Mouse (Mus musculus) midbrain, embryonic 11.5 days (tissue): ENCODE results near the gene Txndc15. TPM values are rescaled to one million over a fixed set of nuclear protein-coding genes. Genes with fewer than 3 reads are reported as not detected.

Experiments used
- ATAC-seq: fragments of 200-750 bp; cut with Nextera tagmentation; 2 replicates; pipeline ENCODE4 v1.8.0; 2017; ENCODE audit warnings: moderate TSS enrichment, moderate library complexity; ENCODE audit not compliant: low FRiP score
- DNase-seq: peaks from one replicate; pipeline ENCODE4 v3.0.0; 2015; ENCODE audit warnings: low spot score; ENCODE audit errors: missing footprints
- H3K27ac ChIP-seq: fragments of 300-500 bp; sonication (generic); 2 replicates; pipeline ENCODE4 v1.5.1; 2014; ENCODE audit warnings: low read depth, low read length
- H3K27me3 ChIP-seq: fragments of 300-500 bp; sonication (generic); 2 replicates; pipeline ENCODE4 v1.6.1; 2014; ENCODE audit warnings: mild to moderate bottlenecking, low read length, moderate library complexity, mixed read lengths; ENCODE audit not compliant: control insufficient read depth, insufficient read depth
- H3K36me3 ChIP-seq: fragments of 300-500 bp; sonication (generic); 2 replicates; pipeline ENCODE4 v1.6.1; 2014; ENCODE audit warnings: mild to moderate bottlenecking, low read length, moderate library complexity, mixed read lengths; ENCODE audit not compliant: control insufficient read depth, insufficient read depth
- H3K4me1 ChIP-seq: fragments of 300-500 bp; sonication (generic); 2 replicates; pipeline ENCODE4 v1.6.1; 2014; ENCODE audit warnings: low read length; ENCODE audit not compliant: control insufficient read depth, insufficient read depth
- H3K4me2 ChIP-seq: fragments of 300-500 bp; sonication (generic); 2 replicates; pipeline ENCODE4 v1.6.1; 2014; ENCODE audit warnings: mild to moderate bottlenecking, moderate library complexity
- H3K4me3 ChIP-seq: fragments of 300-500 bp; sonication (generic); 2 replicates; pipeline ENCODE4 v1.5.1; 2014; ENCODE audit warnings: low read depth, low read length
- H3K9ac ChIP-seq: fragments of 300-500 bp; sonication (generic); 2 replicates; pipeline ENCODE4 v1.6.1; 2014; ENCODE audit warnings: low read length
- H3K9me3 ChIP-seq: fragments of 300-500 bp; sonication (generic); 2 replicates; pipeline ENCODE4 v1.6.1; 2016; ENCODE audit warnings: low read length; ENCODE audit not compliant: control insufficient read depth
- WGBS: fragments of 180-500 bp; shearing (Covaris S2); extraction: QIAGEN DNeasy Blood & Tissue Kit; methylation state at CpG from one replicate; pipeline ENCODE4 v1.1.7; 2014; 5-methylcytosine and 5-hydroxymethylcytosine counted together
- polyA plus RNA-seq: library from polyadenylated mRNA; unstranded; fragments of >200 nt; fragmentation: Nextera tagmentation; extraction: Ambion mirVana; gene quantifications from 2 replicates; pipeline ENCODE4 v1.2.1, GENCODE M21; 2014

Gene Txndc15
- 91.4 and 101 TPM in 2 replicates for polyA plus RNA-seq

GRCm38 (mm10) chr13:55714501-55715166, at the start of gene Txndc15:
Gene Txndc15, plus strand, starts transcription at chr13:55714650.
- peaks cover 6% of the 10 kb centered on the region; the same call in 1 of the 2 replicates for H3K36me3 ChIP-seq
- H3K4me1 ChIP-seq = peaks cover 6% of the 10 kb centered on the region; the same call in 1 of the 2 replicates
- peak; percentile 96 for ATAC-seq
- peak within 1 kb of the TSS; percentile 94 for H3K4me3 ChIP-seq
- H3K4me2 ChIP-seq = peak within 1 kb of the TSS; percentile 65
- H3K9ac ChIP-seq = peak within 1 kb of the TSS; percentile 96
- no peaks in the 10 kb centered on the region for H3K9me3 ChIP-seq
- H3K27me3 ChIP-seq = no peaks in the 10 kb centered on the region
- peak within 1 kb of the TSS; percentile 67 for H3K27ac ChIP-seq
- under 1% methylated on average over 63 of the region's 63 CpGs for WGBS
- peak; percentile 99 for DNase-seq

GRCm38 (mm10) chr13:55668550-55668949, 45.9 kb upstream of the Txndc15 start:
- Histone ChIP-seq H3K9ac (no peak overlapping the region), H3K4me3 (no peak overlapping the region), H3K9me3 (no peaks in the 10 kb centered on the region), H3K4me1 (no peaks in the 10 kb centered on the region), H3K4me2 (no peak overlapping the region), H3K27ac (no peak overlapping the region), H3K27me3 (no peaks in the 10 kb centered on the region), H3K36me3 (peaks cover 48% of the 10 kb centered on the region)
- 82% methylated on average over 6 of the region's 6 CpGs for WGBS
- DNase-seq (peak; percentile 92), ATAC-seq (no peak)

- Histone ChIP-seq H3K4me2 (no peak overlapping the region), H3K36me3 (peaks cover 41% of the 10 kb centered on the region), H3K27ac (no peak overlapping the region), H3K4me3 (no peak overlapping the region), H3K9ac (no peak overlapping the region), H3K4me1 (no peaks in the 10 kb centered on the region), H3K27me3 (no peaks in the 10 kb centered on the region), H3K9me3 (no peaks in the 10 kb centered on the region)
- ATAC-seq = no peak
- DNase-seq = no peak
- 95% methylated on average over 6 of the region's 6 CpGs for WGBS
Observed at GRCm38 (mm10) chr13:55672711-55673110, 41.7 kb upstream of the Txndc15 start.

- H3K4me1 ChIP-seq = no peaks in the 10 kb centered on the region
- H3K4me3 ChIP-seq = no peak overlapping the region
- no peak overlapping the region for H3K9ac ChIP-seq
- H3K9me3 ChIP-seq = no peaks in the 10 kb centered on the region
- WGBS = 87% methylated on average over 8 of the region's 8 CpGs
- no peak overlapping the region for H3K27ac ChIP-seq
- no peaks in the 10 kb centered on the region for H3K27me3 ChIP-seq
- no peak for DNase-seq
- ATAC-seq = no peak
- H3K36me3 ChIP-seq = peaks cover 16% of the 10 kb centered on the region
- H3K4me2 ChIP-seq = no peak overlapping the region
Observed at GRCm38 (mm10) chr13:55677364-55677763, 37.1 kb upstream of the Txndc15 start.

- no peak for ATAC-seq
- Histone ChIP-seq H3K4me3 (no peak overlapping the region), H3K9me3 (no peaks in the 10 kb centered on the region), H3K9ac (no peak overlapping the region), H3K4me2 (no peak overlapping the region), H3K36me3 (peaks cover 2% of the 10 kb centered on the region), H3K27ac (no peak overlapping the region), H3K27me3 (no peaks in the 10 kb centered on the region), H3K4me1 (no peaks in the 10 kb centered on the region; the same call in 1 of the 2 replicates)
- WGBS = 91% methylated on average over 9 of the region's 9 CpGs
- DNase-seq = no peak
Observed at GRCm38 (mm10) chr13:55682201-55682600, 32.2 kb upstream of the Txndc15 start.

GRCm38 (mm10) chr13:55683581-55683980, 30.9 kb upstream of the Txndc15 start:
- ATAC-seq (no peak), DNase-seq (no peak)
- WGBS = 97% methylated on average over 3 of the region's 3 CpGs
- Histone ChIP-seq H3K9ac (no peak overlapping the region), H3K4me2 (no peak overlapping the region), H3K27me3 (no peaks in the 10 kb centered on the region), H3K4me3 (no peak overlapping the region), H3K4me1 (peaks cover 10% of the 10 kb centered on the region), H3K27ac (no peak overlapping the region), H3K9me3 (no peaks in the 10 kb centered on the region), H3K36me3 (peaks cover 2% of the 10 kb centered on the region; the same call in 1 of the 2 replicates)

- DNase-seq (no peak), ATAC-seq (peak; percentile 50; the same call in 1 of the 2 replicates)
- H3K36me3 ChIP-seq = no peaks in the 10 kb centered on the region
- H3K4me3 ChIP-seq = no peak overlapping the region
- WGBS = 78% methylated on average over 9 of the region's 9 CpGs
- H3K9ac ChIP-seq = no peak overlapping the region; the same call in 1 of the 2 replicates
- peak overlapping the region; percentile 14; the same call in 1 of the 2 replicates for H3K27ac ChIP-seq
- no peaks in the 10 kb centered on the region for H3K9me3 ChIP-seq
- H3K4me1 ChIP-seq = peaks cover 10% of the 10 kb centered on the region
- H3K27me3 ChIP-seq = no peaks in the 10 kb centered on the region
- H3K4me2 ChIP-seq = no peak overlapping the region
Observed at GRCm38 (mm10) chr13:55686107-55686633, 28.3 kb upstream of the Txndc15 start.

GRCm38 (mm10) chr13:55687927-55688602, 26.4 kb upstream of the Txndc15 start:
- H3K9ac ChIP-seq = no peak overlapping the region
- peak overlapping the region; percentile 51 for H3K27ac ChIP-seq
- ATAC-seq (no peak; the same call in 1 of the 2 replicates), DNase-seq (peak; percentile 90)
- no peak overlapping the region for H3K4me2 ChIP-seq
- 18% methylated on average over 4 of the region's 4 CpGs for WGBS
- H3K4me3 ChIP-seq = no peak overlapping the region
- H3K9me3 ChIP-seq = no peaks in the 10 kb centered on the region
- H3K36me3 ChIP-seq = no peaks in the 10 kb centered on the region
- no peaks in the 10 kb centered on the region for H3K27me3 ChIP-seq
- H3K4me1 ChIP-seq = peaks cover 10% of the 10 kb centered on the region
